Mouse (Mus musculus) forebrain, embryonic 11.5 days (tissue): ENCODE measurements at regions not wholly inside any gene's neighbourhood (a gene's known extent, or its start where the extent isn't known, plus 50 kb on each side); places are given as distances from the start of the nearest gene placed in this dataset.
A peak's percentile ranks its signal among the peaks of the same experiment; 100 is the strongest.

ENCODE experiments used
- ATAC-seq: fragments of 200-750 bp; cut with Nextera tagmentation; replicated peaks from 2 replicates; pipeline ENCODE4 v1.8.0; 2017; ENCODE audit warnings: moderate TSS enrichment; ENCODE audit not compliant: low FRiP score
- DNase-seq: peaks from one replicate; pipeline ENCODE4 v3.0.0-alpha.2; 2017; ENCODE audit warnings: low spot score
- H3K27ac ChIP-seq: fragments of 300-500 bp; sonication (generic); 2 replicates; pipeline ENCODE4 v1.5.1; 2014; ENCODE audit warnings: low read depth, low read length
- H3K27me3 ChIP-seq: fragments of 300-500 bp; sonication (generic); 2 replicates; pipeline ENCODE4 v1.6.1; 2014; ENCODE audit warnings: mild to moderate bottlenecking, low read length, mixed read lengths; ENCODE audit not compliant: control insufficient read depth, insufficient read depth
- H3K36me3 ChIP-seq: fragments of 300-500 bp; sonication (generic); 2 replicates; pipeline ENCODE4 v1.6.1; 2014; ENCODE audit warnings: mild to moderate bottlenecking, low read length, moderate library complexity, mixed read lengths; ENCODE audit not compliant: control insufficient read depth, insufficient read depth
- H3K4me1 ChIP-seq: fragments of 300-500 bp; sonication (generic); replicated peaks from 2 replicates; pipeline ENCODE4 v1.6.1; 2014; ENCODE audit warnings: low read length, mixed read lengths; ENCODE audit not compliant: control insufficient read depth, insufficient read depth
- H3K4me2 ChIP-seq: fragments of 300-500 bp; sonication (generic); 2 replicates; pipeline ENCODE4 v1.6.1; 2014; ENCODE audit warnings: low read depth, mild to moderate bottlenecking, low read length, moderate library complexity, mixed read lengths; ENCODE audit not compliant: severe bottlenecking
- H3K4me3 ChIP-seq: fragments of 300-500 bp; sonication (generic); 2 replicates; pipeline ENCODE4 v1.5.1; 2014; ENCODE audit warnings: low read depth, low read length
- H3K9ac ChIP-seq: fragments of 300-500 bp; sonication (generic); 2 replicates; pipeline ENCODE4 v1.6.1; 2014; ENCODE audit warnings: low read length
- H3K9me3 ChIP-seq: fragments of 300-500 bp; sonication (generic); 2 replicates; pipeline ENCODE4 v1.6.1; 2016; ENCODE audit warnings: low read length, mixed read lengths; ENCODE audit not compliant: control insufficient read depth
- WGBS: fragments of 180-500 bp; shearing (Covaris S2); extraction: QIAGEN DNeasy Blood & Tissue Kit; methylation state at CpG from one replicate; pipeline ENCODE4 v1.1.7; 2014; 5-methylcytosine and 5-hydroxymethylcytosine counted together

DNA sequence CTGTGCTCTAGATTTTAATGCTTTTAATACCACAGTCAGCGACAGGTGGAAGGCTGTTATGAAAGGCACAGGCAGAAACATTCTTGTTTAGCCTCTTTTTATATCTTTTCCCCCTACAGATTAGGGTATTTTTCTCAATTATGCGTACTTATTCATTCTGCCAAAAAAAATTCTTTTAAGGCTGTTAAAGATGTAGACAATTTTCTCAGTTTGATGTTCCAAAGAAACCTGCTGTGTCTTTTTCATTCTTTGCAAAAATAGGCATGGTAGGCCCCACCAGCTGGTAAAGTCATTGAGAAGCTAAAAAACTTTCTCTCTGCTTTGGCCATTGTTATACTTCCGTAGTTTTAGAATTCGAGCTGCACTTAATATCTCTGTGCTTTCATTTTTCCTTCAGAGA lies 210.5 kb upstream of the Gnpda2 start:
- Histone ChIP-seq H3K4me3 (no peak overlapping the region), H3K27me3 (no peaks in the 10 kb centered on the region), H3K4me2 (no peak overlapping the region), H3K9me3 (no peaks in the 10 kb centered on the region), H3K36me3 (no peaks in the 10 kb centered on the region), H3K27ac (no peak overlapping the region), H3K4me1 (no peaks in the 10 kb centered on the region), H3K9ac (no peak overlapping the region)
- 65% methylated on average over 4 of the region's 4 CpGs for WGBS
- no peak for DNase-seq
- ATAC-seq: no peak

DNA sequence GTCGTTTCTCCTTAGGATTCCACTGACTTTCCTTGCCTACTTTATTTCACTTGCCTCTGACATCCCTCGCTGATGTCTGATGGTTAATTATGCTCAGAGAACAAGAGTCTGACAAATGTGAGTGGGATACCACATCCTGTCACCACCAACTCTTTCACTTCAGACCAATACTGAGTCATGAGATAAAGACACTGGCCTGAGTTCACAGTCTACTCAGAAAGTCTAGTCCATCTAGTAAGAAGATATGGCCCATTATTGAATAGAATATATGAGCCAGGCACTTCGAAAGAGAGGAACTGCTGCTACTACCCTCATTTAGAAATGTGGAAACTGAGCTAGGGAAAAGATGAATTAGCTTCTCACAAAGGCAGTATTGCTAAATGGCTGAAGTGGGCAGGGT lies 210.0 kb upstream of the Gnpda2 start:
- no peak overlapping the region for H3K4me2 ChIP-seq
- no peaks in the 10 kb centered on the region for H3K36me3 ChIP-seq
- H3K27ac ChIP-seq: no peak overlapping the region
- ATAC-seq (no peak), DNase-seq (no peak)
- 88% methylated on average over 3 of the region's 3 CpGs for WGBS
- H3K9me3 ChIP-seq: no peaks in the 10 kb centered on the region
- no peak overlapping the region for H3K9ac ChIP-seq
- H3K27me3 ChIP-seq: no peaks in the 10 kb centered on the region
- H3K4me3 ChIP-seq: no peak overlapping the region
- H3K4me1 ChIP-seq: no peaks in the 10 kb centered on the region

DNA sequence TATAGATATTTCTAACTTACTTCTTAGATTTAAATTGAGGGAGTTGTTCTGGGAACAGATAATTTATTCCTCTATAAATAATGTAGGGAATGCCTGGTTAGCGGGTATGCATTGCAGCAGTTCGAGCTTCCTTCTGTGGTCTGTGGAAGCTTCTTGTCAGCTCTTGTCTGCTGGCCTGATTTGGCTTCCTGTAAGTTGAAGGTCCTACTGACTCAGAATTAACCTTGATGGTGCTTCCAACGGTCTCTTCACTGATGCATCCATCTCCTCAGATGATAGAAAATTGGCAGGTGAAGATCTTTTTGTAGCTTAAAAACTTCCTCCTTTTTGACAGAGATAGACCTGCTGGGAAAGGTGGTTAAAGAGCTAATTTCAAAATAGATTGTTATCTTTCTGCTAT lies 203.2 kb upstream of the Gnpda2 start:
- no peak overlapping the region for H3K4me2 ChIP-seq
- H3K36me3 ChIP-seq: no peaks in the 10 kb centered on the region
- H3K9ac ChIP-seq: no peak overlapping the region
- ATAC-seq (no peak), DNase-seq (no peak)
- H3K9me3 ChIP-seq: no peaks in the 10 kb centered on the region
- H3K4me3 ChIP-seq: no peak overlapping the region
- no peak overlapping the region for H3K27ac ChIP-seq
- 80% methylated on average over 3 of the region's 3 CpGs for WGBS
- no peaks in the 10 kb centered on the region for H3K4me1 ChIP-seq
- H3K27me3 ChIP-seq: no peaks in the 10 kb centered on the region

DNA sequence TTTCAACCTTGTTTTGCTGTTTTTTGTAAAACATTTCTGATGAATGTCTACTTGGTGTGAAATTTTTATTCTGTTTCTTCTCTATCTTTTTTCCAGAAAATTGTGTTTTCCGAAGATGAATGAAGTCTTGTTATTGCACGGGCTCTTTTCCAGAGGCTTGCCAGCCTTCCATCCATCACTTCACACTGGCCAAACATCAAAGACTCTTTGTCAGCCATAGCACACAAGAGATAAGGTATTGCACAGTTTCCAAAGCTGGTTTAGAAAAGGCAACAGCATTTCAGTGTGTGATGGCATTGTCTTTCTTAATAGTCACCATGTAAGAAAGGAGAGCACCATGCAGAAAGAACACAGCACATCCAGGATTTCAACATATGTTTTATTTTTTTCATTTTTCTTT lies 202.5 kb upstream of the Gnpda2 start:
- Histone ChIP-seq H3K27ac (no peak overlapping the region), H3K36me3 (no peaks in the 10 kb centered on the region), H3K27me3 (no peaks in the 10 kb centered on the region), H3K9ac (no peak overlapping the region), H3K4me3 (no peak overlapping the region), H3K4me1 (no peaks in the 10 kb centered on the region), H3K4me2 (no peak overlapping the region), H3K9me3 (no peaks in the 10 kb centered on the region)
- DNase-seq: no peak
- no peak for ATAC-seq
- 97% methylated on average over 2 of the region's 2 CpGs for WGBS

DNA sequence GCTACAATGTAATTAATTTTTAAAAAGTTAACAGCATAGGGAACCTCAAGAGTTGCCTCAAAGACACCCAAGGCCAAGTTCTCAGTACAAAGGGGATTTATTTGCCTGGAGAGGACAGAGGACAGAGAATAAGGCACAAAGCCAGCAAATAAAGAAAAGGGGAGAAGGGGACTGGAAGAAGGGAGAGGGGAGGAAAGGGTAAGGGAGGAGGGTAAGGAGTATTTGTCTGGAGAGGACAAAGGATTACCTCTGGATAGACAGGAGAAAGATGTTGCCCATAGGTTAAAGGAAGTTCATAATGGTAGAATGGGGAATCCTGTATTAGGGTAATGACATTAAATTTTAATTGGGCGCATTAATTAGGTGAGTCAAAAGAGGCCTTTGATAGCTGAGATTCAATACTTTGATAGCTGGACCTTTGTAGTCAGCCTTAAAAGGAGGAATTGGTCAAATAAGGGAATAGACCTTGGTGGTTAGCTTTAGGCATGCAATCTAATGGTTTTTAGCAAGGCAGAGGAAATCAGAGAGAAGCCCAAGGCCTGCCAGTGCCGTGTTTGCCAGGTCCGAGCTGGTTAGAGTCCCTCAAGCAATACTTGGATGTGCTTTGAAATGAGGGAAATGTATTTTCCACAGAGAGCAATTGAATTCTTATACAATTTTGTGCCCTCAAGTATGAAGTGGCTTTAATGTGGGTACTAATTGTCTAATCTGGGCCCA lies 164.8 kb upstream of the Gnpda2 start:
- H3K4me1 ChIP-seq: 0 out of 2 replicates have a peak, but pooled peaks cover 1% of the 10 kb centered on the region
- no peak overlapping the region for H3K4me2 ChIP-seq
- no peaks in the 10 kb centered on the region for H3K9me3 ChIP-seq
- no peak overlapping the region for H3K9ac ChIP-seq
- no peaks in the 10 kb centered on the region for H3K36me3 ChIP-seq
- no peak overlapping the region for H3K27ac ChIP-seq
- ATAC-seq: peak; percentile 58; the same call in 1 of the 2 replicates
- 69% methylated on average over 3 of the region's 3 CpGs for WGBS
- DNase-seq: no peak
- no peaks in the 10 kb centered on the region for H3K27me3 ChIP-seq
- no peak overlapping the region for H3K4me3 ChIP-seq

DNA sequence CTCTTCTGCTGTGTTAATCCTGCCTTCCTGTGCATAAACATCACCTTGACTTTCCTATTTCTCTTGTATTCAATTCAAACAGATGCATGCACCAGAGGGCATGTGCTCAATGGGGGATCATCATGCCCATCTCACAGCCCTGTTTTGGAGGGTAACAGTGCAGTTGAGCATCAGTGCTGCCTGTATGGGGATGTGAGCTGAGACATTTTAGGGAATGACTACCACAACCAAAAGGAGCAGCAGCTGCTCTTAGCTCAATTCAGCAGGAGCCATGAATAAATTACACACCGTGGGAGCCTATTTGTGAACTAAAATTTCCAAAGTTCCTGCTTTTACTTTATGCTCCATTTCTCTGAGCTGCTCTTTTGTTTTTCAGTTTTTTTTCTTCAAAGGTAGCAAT lies 164.2 kb upstream of the Gnpda2 start:
- DNase-seq (no peak), ATAC-seq (0 out of 2 replicates have a peak, but pooled peaks have one; percentile 63)
- Histone ChIP-seq H3K9ac (no peak overlapping the region), H3K4me3 (no peak overlapping the region), H3K4me2 (no peak overlapping the region), H3K36me3 (no peaks in the 10 kb centered on the region), H3K27ac (no peak overlapping the region), H3K9me3 (no peaks in the 10 kb centered on the region), H3K4me1 (0 out of 2 replicates have a peak, but pooled peaks cover 1% of the 10 kb centered on the region), H3K27me3 (no peaks in the 10 kb centered on the region)
- WGBS: 42% methylated on average over 1 of the region's 1 CpGs

DNA sequence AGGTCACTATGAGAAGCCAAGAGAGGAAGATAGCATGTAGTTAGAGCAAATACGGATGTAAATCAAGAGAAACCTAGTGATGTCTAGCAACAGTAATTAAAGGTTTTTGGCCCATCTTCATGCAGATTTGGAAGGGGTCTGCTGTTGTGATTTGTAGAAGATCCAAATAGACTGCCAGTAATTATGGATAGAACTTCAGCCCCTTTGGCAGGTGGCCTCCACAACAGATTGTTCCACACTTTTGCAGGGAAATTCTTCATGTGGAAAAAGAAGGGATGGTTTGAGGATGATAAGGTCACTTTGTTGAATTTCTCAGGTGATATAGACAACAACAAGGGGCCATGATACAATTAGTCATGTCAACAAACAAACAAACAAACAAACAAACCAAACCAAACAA lies 148.4 kb upstream of the Gnpda2 start:
- Histone ChIP-seq H3K36me3 (no peaks in the 10 kb centered on the region), H3K9ac (no peak overlapping the region), H3K27ac (no peak overlapping the region), H3K4me3 (no peak overlapping the region), H3K4me2 (no peak overlapping the region), H3K27me3 (no peaks in the 10 kb centered on the region), H3K4me1 (no peaks in the 10 kb centered on the region), H3K9me3 (no peaks in the 10 kb centered on the region)
- WGBS: 89% methylated on average over 1 of the region's 1 CpGs
- DNase-seq (no peak), ATAC-seq (no peak)

DNA sequence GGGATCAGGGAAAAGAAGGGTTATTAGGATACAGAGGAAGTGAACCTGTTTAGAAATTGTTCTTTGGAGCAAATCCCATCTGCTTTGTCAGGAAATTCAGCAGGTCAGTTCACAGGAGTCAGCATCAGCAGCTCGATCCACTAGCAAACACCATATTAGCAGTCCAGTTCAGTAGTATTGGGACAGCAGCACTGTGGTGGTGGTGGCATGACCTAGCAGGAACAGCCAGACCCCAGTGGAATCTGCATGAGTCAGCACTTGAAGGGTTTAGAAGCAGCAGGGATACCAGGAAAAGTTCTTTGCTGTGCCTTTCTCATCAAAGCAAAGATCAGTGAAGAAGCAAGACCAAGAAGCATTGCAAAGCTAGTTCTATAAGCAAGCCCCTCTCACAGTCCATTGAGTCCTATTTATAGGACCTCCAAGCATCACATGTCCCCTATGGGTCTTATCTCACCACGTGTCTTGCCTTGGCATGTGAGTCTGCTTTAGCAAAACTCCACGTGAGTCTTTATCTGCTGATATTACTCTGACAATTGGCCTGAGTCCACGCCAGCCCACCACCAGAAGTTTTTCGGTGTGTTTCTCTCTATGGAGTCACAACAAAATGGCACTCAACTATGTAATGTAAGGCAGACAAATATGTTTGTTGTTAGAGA lies 129.3 kb upstream of the Gnpda2 start:
- no peaks in the 10 kb centered on the region for H3K27me3 ChIP-seq
- DNase-seq (no peak), ATAC-seq (no peak)
- WGBS: 82% methylated on average over 5 of the region's 5 CpGs
- no peak overlapping the region for H3K4me2 ChIP-seq
- no peak overlapping the region for H3K27ac ChIP-seq
- no peak overlapping the region for H3K9ac ChIP-seq
- no peak overlapping the region for H3K4me3 ChIP-seq
- H3K9me3 ChIP-seq: no peaks in the 10 kb centered on the region
- no peaks in the 10 kb centered on the region for H3K36me3 ChIP-seq
- no peaks in the 10 kb centered on the region for H3K4me1 ChIP-seq

DNA sequence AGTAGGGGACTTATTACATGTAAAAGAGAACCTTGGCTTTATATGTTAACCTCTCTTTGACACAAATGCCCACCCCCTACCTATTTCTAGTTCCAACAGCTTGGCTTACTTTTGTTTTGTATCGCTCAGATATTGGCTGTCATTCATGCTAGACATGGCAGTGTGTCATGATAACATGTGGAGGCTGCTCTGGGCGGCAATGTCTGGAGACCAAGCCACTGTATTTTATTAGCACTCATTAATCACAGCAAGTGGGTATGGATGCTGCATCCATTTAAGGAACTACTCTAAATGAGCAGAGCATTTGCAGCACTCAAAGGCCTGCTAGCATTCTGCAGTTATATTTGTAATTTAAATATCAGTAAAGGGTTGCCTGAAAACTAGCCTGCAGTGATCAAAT lies 123.9 kb upstream of the Gnpda2 start:
- Histone ChIP-seq H3K27ac (no peak overlapping the region), H3K9ac (no peak overlapping the region), H3K36me3 (no peaks in the 10 kb centered on the region), H3K4me2 (no peak overlapping the region), H3K4me3 (no peak overlapping the region), H3K4me1 (no peaks in the 10 kb centered on the region), H3K27me3 (no peaks in the 10 kb centered on the region), H3K9me3 (no peaks in the 10 kb centered on the region)
- DNase-seq (no peak), ATAC-seq (no peak)
- WGBS: 82% methylated on average over 2 of the region's 2 CpGs
